Mouse (Mus musculus): ENCODE measurements around the gene Gm813. TPM values are rescaled to one million over a fixed set of nuclear protein-coding genes. Genes with fewer than 3 reads are reported as not detected.

Gm813 gene
- total and polyA plus RNA-seq, 3 experiments: not detected

DNA sequence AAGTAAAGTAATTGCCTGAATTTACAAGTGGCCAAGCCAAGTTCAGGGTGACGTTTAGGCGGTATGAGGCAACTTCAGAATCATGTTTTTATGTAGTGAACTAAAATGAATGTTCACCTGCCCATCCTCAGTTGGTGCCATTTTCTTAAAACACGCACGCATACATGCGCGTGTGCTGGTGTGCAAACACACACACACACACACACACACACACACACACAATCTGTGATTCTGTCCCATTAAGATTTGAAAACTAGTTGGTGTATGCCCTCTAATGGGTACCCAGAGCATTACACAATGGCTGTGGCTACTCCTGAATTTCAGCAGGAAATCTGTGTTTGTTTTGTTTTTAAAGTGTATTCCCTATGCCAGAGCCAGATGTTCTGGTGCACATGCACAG is 7.2 kb upstream of the Gm813 start:
- 73% methylated on average over 6 of the region's 6 CpGs for WGBS

DNA sequence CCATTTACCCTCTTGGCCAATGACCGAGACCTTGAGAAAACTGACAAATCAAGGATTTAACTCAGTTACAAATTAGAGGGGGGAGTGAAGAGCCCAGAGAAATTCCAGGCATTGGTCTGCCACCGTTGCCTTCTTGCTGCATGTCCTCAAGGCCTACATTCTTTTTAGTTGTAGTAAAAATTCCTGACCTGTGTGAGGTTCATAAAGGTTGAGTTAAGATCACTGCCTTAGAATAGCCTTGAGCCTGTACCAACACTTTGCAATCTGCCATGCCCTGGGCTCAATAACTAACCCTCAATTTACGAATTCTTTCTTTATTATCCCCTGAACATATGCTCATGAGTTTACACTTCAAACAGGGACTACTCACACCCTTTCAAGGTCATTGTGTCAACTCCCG is 6.3 kb upstream of the Gm813 start:
- Histone ChIP-seq H3K4me3 (no peak overlapping the region), H3K4me1 (ENCODE audit: control insufficient read depth, insufficient read depth, low read length) (peaks cover 1% of the 10 kb centered on the region), H3K36me3 (ENCODE audit: control insufficient read depth, insufficient read depth, low read length) (no peaks in the 10 kb centered on the region), H3K27me3 (ENCODE audit: control insufficient read depth, insufficient read depth, low read length) (no peaks in the 10 kb centered on the region), H3K27ac (no peak overlapping the region), H3K9ac (ENCODE audit: low read depth, low read length) (no peak overlapping the region), H3K79me2 (replicated peaks; ENCODE audit: control insufficient read depth, insufficient read depth, low read length) (no peaks in the 10 kb centered on the region)
- intact Hi-C loops (cut with DNase I): loop anchor here (5.0 to 10.0 kb wide), 3 partner anchors 101 to 782 kb away; partner anchors contain the start of genes Gabrr3 and St3gal6
- no peak for DNase-seq
- TF ChIP-seq CTCF (IDR thresholded peaks at IDR 0.05) (no peak), EP300 (IDR thresholded peaks at IDR 0.05; ENCODE audit: insufficient read depth, low read depth, low read length) (no peak), POLR2A (IDR thresholded peaks at IDR 0.05; ENCODE audit: insufficient read depth, low read depth, low read length) (no peak)
- WGBS: 82% methylated on average over 4 of the region's 4 CpGs

More for the DNA sequence above, 7.2 kb upstream of the Gm813 start:
- DNase-seq: peak; percentile 15 to 25
- Histone ChIP-seq H3K9ac (ENCODE audit: low read depth, low read length) (no peak overlapping the region), H3K27me3 (ENCODE audit: control insufficient read depth, insufficient read depth, low read length) (no peaks in the 10 kb centered on the region), H3K4me1 (ENCODE audit: control insufficient read depth, insufficient read depth, low read length) (peaks cover 1% of the 10 kb centered on the region), H3K27ac (no peak overlapping the region), H3K4me3 (no peak overlapping the region), H3K36me3 (ENCODE audit: control insufficient read depth, insufficient read depth, low read length) (no peaks in the 10 kb centered on the region), H3K79me2 (replicated peaks; ENCODE audit: control insufficient read depth, insufficient read depth, low read length) (no peaks in the 10 kb centered on the region)
- no peak for TF ChIP-seq EP300 (IDR thresholded peaks at IDR 0.05; ENCODE audit: insufficient read depth, low read depth, low read length)
- peak; percentile 93 for TF ChIP-seq CTCF (IDR thresholded peaks at IDR 0.05)
- no peak for TF ChIP-seq POLR2A (IDR thresholded peaks at IDR 0.05; ENCODE audit: insufficient read depth, low read depth, low read length)
- intact Hi-C loops (cut with DNase I): loop anchor here (1.0 to 10.0 kb wide), 4 partner anchors 102 to 781 kb away; partner anchors contain the start of genes Gabrr3 and St3gal6

DNA sequence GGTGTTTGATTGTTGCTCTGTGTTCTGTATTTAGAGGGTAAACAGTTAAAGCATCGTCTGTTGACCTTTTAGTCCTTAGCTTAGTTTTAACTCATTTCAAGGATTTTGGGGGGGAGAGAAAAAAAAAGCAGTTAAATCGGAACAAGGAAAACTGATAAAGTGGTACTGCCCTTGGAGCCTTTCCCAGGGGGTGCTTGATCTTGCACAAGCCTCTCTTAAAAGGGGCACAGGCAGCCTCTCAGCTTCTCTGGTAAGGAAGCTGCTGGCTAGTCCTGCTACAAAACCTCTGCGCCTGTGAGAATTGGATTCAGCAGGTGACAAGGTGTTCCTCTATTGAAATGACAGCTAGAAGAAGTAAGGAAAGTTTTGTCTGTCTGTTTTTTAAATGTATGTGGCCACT is 5.6 kb upstream of the Gm813 start:
- Histone ChIP-seq H3K36me3 (ENCODE audit: control insufficient read depth, insufficient read depth, low read length) (no peaks in the 10 kb centered on the region), H3K27ac (no peak overlapping the region), H3K4me3 (no peak overlapping the region), H3K27me3 (ENCODE audit: control insufficient read depth, insufficient read depth, low read length) (no peaks in the 10 kb centered on the region), H3K9ac (ENCODE audit: low read depth, low read length) (no peak overlapping the region), H3K4me1 (ENCODE audit: control insufficient read depth, insufficient read depth, low read length) (peaks cover 1% of the 10 kb centered on the region), H3K79me2 (replicated peaks; ENCODE audit: control insufficient read depth, insufficient read depth, low read length) (no peaks in the 10 kb centered on the region)
- intact Hi-C loops (cut with DNase I): loop anchor here (5.0 to 10.0 kb wide), 3 partner anchors 100 to 782 kb away; partner anchors contain the start of genes Gabrr3 and St3gal6
- TF ChIP-seq CTCF (IDR thresholded peaks at IDR 0.05) (no peak), EP300 (IDR thresholded peaks at IDR 0.05; ENCODE audit: insufficient read depth, low read depth, low read length) (no peak), POLR2A (IDR thresholded peaks at IDR 0.05; ENCODE audit: insufficient read depth, low read depth, low read length) (no peak)
- DNase-seq: no peak
- WGBS: 83% methylated on average over 3 of the region's 3 CpGs

DNA sequence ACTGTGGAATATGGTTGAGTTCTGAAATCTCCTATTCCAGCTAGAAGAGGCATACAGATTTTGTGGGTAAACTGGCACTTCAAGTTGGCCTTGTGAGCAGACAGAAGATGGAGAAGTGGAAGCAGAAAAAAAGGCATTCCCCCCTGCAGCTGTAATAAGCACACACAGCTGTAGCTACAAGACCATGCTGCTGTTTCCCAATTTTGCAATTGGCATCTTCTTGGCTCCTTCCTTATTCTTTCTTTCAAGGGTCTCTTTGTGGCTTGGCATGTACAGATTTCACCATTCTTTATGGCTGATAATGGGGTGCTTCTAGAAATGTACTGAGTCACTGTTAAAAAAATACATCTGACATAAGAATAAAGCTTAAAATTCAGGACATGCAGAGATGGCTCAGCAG is 568 bp upstream of the Gm813 start:
- Histone ChIP-seq H3K27me3 (ENCODE audit: control insufficient read depth, insufficient read depth, low read length) (no peaks in the 10 kb centered on the region), H3K79me2 (replicated peaks; ENCODE audit: control insufficient read depth, insufficient read depth, low read length) (no peaks in the 10 kb centered on the region), H3K36me3 (ENCODE audit: control insufficient read depth, insufficient read depth, low read length) (no peaks in the 10 kb centered on the region), H3K4me3 (no peak overlapping the region), H3K9ac (ENCODE audit: low read depth, low read length) (no peak overlapping the region), H3K4me1 (ENCODE audit: control insufficient read depth, insufficient read depth, low read length) (no peaks in the 10 kb centered on the region), H3K27ac (no peak overlapping the region)
- DNase-seq: no peak
- no peak for TF ChIP-seq CTCF (IDR thresholded peaks at IDR 0.05)
- no peak for TF ChIP-seq EP300 (IDR thresholded peaks at IDR 0.05; ENCODE audit: insufficient read depth, low read depth, low read length)
- TF ChIP-seq POLR2A (IDR thresholded peaks at IDR 0.05; ENCODE audit: insufficient read depth, low read depth, low read length): no peak
- intact Hi-C loops (cut with DNase I): no loop called here

DNA sequence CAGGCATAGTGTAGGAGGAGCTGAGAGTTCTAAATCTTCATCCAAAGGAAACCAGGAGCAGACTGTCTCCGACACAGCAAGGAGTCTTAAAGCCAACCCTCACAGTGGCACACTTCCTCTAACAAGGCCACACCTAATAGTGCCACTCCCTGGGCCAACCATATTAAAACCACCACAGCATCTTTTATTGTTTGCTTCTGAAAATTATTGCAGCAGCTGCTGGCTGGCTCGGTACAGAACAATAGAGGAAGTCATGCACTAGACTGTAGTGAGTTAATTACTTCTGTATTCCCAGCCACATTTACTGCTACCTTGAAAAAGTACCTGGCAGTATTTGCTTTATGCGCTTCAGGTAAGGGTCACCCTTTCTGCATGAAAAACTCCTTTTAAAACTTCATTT is 3.8 kb downstream of the Gm813 start:
- 65% methylated on average over 3 of the region's 3 CpGs for WGBS
- no peaks in the 10 kb centered on the region for H3K79me2 ChIP-seq (replicated peaks; ENCODE audit: control insufficient read depth, insufficient read depth, low read length)
- no peaks in the 10 kb centered on the region for H3K36me3 ChIP-seq (ENCODE audit: control insufficient read depth, insufficient read depth, low read length)
- no peaks in the 10 kb centered on the region for H3K4me1 ChIP-seq (ENCODE audit: control insufficient read depth, insufficient read depth, low read length)
- H3K4me3 ChIP-seq: no peak overlapping the region
- no peak for DNase-seq
- intact Hi-C loops (cut with DNase I): loop anchor here (5.0 kb wide), 1 partner anchor 321 kb away; no protein-coding TSS in a partner anchor
- TF ChIP-seq EP300 (IDR thresholded peaks at IDR 0.05; ENCODE audit: insufficient read depth, low read depth, low read length): no peak
- no peak for TF ChIP-seq CTCF (IDR thresholded peaks at IDR 0.05)
- TF ChIP-seq POLR2A (IDR thresholded peaks at IDR 0.05; ENCODE audit: insufficient read depth, low read depth, low read length): no peak
- H3K9ac ChIP-seq (ENCODE audit: low read depth, low read length): no peak overlapping the region
- H3K27ac ChIP-seq: no peak overlapping the region
- H3K27me3 ChIP-seq (ENCODE audit: control insufficient read depth, insufficient read depth, low read length): no peaks in the 10 kb centered on the region

DNA sequence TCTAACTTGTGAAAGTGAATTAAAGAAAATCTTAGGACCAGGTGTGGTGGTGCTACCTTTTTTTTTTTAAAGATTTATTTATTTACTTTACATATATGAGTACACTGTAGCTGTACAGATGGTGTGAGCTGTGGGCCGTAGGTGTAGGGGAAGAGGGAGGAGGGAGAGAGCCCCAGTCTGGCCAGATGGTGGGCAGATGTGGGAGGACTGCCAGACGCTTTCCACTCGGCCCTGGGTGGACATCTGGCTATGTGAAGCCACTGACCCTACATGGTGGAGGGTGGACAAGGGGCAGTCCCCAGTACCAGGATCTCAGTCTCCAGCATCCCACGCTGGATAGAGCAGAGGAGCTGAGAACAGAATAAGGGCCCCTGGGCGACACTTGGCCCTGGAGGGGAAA is 9.7 kb downstream of the Gm813 start:
- intact Hi-C loops (cut with DNase I): no loop called here
- 77% methylated on average over 5 of the region's 5 CpGs for WGBS
- Histone ChIP-seq H3K4me3 (no peak overlapping the region), H3K79me2 (replicated peaks; ENCODE audit: control insufficient read depth, insufficient read depth, low read length) (no peaks in the 10 kb centered on the region), H3K4me1 (ENCODE audit: control insufficient read depth, insufficient read depth, low read length) (no peaks in the 10 kb centered on the region), H3K27me3 (ENCODE audit: control insufficient read depth, insufficient read depth, low read length) (no peaks in the 10 kb centered on the region), H3K27ac (no peak overlapping the region), H3K9ac (ENCODE audit: low read depth, low read length) (no peak overlapping the region), H3K36me3 (ENCODE audit: control insufficient read depth, insufficient read depth, low read length) (no peaks in the 10 kb centered on the region)
- TF ChIP-seq CTCF (IDR thresholded peaks at IDR 0.05): no peak
- TF ChIP-seq EP300 (IDR thresholded peaks at IDR 0.05; ENCODE audit: insufficient read depth, low read depth, low read length): no peak
- no peak for TF ChIP-seq POLR2A (IDR thresholded peaks at IDR 0.05; ENCODE audit: insufficient read depth, low read depth, low read length)
- no peak for DNase-seq
